Mouse (Mus musculus) spleen, postnatal 36 days (tissue): Measurements from ENCODE around the gene Parp8.
A peak's percentile ranks its signal among the peaks of the same experiment; 100 is the strongest.

Experiments
- DNase-seq, 2 experiments: peaks; one replicate each; pipeline ENCODE4 v3.0.0; 2022; ENCODE audit warnings: low spot score in 2 of 2, mixed read lengths in 1 of 2

Gene Parp8

DNA sequence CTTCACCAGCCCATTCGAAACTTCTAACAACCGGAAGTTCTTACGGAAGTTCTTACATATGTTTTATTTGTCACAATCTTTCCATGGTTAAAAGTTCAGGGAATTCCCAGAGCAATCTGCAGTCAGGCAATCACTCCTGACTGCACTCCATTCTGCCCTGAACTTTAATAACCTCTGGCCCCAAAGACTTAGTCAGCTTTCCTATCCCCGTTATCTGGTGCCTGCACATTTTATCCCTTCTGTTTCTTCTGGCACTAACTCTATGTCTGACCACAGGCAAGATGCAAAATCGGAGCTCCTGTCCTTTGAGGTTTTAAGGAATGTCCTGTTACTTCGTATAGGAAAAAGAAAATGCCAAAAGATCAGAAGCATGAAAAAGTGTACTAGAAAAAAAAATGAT lies 4.7 kb downstream of the Parp8 start:
- no peak for DNase-seq

DNA sequence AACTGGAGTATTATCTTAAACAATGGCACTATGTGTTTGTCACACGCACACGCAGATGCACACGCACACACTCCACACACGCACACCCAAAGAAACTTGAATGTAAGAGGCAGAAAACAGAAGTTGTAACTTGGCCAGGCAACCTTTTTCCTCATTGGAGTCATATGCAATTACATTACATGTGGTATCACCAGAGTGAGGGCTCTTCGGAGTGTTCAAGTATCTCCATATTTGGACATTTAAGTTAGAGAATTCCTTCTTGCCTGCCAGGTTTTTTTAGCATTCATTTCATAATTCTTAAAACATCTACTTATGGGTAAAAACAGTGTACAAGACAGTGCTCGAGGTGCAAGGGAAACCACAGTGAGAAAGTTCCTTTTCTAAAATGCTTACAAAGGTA lies 6.7 kb downstream of the Parp8 start:
- no peak for DNase-seq

DNA sequence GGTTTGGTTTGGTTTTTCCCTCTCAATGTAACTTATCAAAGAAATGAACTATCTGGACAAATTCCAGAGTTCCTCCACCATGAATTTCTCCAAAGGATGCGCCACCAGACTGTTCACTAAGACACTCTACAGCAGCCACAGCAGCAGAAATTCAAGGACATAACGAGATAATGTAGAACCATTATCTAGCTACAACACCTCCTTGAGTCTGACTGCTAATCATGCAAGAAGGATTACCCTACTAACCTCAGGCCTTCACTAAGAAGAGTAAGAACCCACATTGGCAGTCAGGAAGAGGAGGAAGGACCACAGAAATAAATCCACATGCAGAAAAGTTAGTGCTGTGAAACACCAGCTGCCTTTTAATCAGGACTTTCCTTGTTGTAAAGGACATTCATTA lies 11.8 kb downstream of the Parp8 start:
- no peak for DNase-seq

DNA sequence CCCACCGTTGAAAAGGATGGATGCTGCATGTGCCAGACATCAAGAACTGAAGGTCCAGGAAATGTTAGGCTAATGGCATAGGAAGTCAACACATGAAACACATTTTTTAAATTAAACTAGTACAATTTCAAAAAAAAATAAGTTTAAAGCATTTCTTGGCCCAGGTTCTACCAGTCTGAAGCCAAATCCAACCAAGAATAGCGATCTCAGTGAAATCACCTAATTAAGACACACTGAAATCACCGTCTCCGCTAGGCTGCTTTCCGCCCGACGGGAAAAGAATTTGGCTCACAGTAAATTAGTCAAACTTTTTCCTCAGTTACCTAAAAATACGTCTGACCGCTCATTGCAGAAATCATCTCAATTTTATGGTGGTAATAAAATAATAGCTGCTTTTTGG lies 13.3 kb downstream of the Parp8 start:
- no peak for DNase-seq

DNA sequence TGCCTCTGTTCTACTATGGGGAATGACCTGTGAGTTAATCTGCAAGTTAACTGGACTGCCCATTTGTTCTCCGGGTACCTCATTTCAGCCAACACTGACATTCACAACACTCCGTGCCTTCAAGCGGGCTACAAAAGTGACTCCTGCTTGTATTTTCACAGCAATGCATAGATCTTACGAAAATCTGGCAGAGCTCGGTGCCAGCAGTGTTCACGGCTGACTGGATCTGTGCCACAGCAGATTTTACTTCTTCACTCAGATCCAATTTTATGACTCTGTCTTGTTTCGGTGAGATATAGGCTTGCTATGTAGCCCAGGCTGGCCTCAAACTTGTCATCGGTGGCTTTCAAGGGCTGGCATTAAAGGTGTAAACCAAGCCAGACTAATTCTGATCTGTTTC lies 15.2 kb downstream of the Parp8 start:
- no peak for DNase-seq

DNA sequence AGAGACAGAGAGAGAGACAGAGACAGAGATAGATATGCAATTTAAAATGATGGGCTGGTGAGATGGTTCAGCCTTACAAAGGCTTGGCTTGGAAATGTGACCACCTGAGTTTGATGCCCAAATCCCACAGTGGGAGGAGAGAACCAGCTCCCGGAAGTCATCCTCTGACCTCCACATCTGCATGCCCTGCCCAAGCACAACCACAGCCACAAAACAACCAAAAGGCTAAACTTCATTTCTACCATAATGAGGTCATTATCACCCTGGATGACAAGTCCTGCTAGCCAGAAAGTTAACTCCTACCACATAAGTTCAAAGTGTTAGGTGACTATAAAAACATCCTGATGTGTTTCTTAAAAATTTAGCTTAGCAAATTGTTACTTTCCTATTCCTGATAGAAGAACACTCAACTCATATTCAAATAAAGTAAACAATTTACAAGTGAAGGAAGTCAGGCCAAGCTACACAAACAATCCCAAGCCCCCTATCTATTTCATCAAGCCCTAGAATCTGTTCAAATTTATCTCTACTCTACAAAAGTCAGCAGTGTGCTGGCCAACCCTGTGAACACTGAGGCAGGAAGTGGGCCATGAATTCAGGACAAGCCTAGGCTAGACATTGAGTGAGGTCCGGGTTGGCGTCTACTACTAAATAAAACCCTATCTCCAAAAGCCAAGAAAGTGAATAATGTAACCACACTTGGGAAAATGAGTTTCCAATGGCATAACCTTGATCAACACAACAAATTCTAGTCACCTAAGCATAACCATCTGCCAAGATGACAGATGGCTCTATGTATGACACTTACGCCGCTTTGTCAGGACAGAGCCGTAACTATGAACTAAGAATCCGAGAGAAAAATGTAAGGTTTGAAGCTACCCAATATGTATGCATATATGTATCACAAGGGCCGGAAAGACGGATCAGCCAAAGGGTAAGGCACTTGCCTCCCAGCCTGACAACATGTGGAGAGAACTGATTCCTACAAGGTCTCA lies 17.0 kb downstream of the Parp8 start:
- no peak for DNase-seq

DNA sequence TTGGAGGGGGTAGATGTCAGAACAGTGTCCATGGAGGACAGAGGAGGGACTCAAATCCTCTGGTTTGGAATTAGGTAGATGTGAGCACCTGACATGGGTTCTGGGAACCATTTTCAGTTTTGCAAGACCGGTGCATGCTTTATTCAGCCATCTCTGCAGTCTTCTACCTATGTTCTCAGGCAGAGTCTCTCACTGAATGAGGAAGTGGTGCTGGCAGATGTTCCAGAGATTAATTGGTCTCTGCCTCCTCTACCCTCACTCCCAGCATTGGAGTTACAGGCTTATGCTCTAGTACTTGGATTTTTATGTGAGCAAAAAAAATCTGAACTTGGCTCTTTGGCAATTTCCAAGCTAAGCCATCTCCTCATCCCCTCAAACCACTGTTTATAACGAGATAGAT lies 17.8 kb downstream of the Parp8 start:
- no peak for DNase-seq

DNA sequence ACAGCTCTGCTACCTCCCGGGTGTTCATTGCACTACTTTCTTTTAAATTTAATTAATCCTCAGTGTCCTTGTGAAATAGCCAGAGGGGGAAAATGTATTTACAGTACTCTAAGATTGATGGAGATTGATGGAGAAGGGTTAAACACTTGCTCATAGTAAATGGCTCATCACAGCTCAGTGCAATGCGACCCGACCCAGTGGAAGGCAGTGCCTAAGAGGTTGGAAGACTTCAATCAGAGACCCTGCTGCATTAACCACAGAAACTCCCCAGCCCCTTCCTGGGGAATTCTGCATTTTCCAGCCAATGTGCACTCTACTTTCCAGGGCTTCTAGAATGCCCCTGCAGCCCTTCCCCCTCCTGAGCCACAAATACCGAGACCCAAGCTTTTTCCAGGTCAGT lies 18.7 kb downstream of the Parp8 start:
- no peak for DNase-seq

DNA sequence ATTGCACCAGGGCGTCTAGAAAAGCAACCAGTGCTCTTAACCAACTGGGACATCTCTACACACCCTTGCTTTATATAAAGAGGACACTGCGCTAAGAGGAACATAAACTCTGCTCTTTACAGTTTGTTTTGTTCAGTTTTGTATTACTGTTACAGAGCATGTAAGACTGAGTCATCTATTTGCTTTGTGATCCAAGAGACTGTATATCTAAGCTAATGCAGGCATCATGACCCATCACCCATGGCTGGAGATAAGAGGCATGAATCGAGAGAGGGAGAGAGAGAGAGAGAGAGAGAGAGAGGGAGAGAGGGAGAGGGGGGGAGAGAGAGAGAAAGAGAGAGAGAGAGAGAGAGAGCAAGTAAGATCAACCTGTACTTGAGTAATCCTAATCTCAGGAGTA lies 24.8 kb downstream of the Parp8 start:
- DNase-seq: no peak

DNA sequence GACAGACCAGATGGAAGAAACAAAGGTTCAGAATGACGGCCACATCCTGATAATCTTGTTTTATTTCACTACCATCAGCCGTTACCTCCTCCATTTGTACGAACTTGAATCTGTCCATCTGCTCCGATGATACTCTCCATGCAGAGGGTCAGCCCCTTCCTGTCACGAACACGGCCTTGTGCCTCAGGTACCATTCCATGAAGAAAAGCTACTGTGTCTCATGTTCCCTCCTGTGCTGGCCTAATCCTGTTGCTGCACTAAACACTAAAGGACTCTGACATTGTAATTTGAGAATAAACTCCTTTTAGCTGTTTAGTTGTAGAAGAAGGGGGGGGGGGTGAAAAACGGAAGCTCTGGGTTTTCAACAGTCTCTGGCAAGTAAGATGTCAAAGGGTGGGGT lies 33.8 kb downstream of the Parp8 start:
- DNase-seq: no peak

DNA sequence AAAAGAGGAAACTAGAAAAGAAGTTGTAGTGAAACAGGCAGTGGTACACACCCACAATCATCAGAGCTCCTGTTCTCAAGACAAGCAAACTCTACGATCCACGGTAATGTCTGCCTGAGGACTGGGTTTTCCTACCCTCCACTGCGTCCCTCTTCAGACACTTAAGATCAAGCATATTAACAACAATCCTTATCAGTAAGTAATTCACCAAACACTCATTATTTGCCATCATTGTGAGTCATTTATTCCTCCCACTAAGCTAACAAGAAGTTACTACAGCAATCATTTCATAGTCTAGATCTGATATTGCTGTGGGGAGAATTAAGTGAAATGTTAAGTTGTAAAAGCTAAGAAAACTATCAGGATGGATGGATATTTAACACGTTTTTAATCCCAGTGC lies 35.0 kb downstream of the Parp8 start:
- no peak for DNase-seq

DNA sequence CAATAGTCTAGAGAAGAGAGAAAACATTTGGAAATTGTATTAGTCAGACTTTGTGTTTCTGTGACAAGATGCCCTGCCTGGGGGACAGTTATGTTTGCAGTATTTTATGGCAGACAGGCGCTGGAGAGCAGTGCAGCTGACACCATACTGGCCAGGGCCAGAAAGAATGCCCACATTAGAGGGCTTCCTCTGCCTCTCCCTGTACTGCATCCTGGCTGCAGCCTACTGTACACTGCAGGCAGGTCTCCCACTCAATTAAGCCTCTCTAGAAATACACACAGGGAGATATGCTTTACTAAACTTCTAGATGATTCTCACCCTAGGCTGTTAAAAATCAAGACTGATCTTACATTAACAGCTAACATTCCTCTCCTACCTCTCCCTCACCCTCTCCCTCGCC lies 36.6 kb downstream of the Parp8 start:
- DNase-seq: no peak

DNA sequence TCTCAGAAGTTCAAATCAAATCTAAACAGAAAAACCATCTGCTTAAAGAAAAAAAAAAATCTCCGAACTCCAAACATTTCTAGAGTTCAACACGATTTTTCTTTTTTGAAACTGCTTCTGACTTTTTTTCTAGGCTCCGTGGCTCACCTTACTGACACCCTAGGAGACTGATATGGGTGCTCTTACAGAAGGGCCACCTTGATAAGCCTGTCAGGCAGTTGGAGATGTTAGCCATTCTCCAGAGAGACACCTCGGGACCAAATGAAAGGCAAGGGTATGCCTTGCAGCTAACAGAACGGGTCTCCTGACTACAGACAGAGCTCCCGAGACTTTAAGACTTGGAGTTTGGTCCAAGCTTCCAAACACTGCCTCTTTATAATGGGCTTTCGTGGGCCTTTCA lies 37.1 kb downstream of the Parp8 start:
- DNase-seq: no peak

DNA sequence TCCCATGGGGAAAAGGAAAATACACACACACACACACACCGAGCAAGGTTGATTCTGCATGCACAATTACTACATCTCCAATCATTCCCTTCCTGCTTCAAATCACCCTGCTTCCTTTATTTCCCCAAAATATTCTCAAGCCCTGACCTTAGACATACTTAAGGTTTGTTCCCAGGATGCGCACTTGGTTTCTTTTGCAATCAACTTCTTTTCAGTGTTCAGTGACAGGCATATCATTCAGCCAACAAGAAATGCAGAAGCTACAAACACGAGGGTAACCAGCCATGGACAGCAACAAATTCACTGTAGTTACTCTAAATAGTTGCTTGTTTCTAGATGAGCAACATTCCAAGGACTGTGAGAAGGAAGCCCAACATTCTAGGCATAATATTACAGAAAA lies 38.1 kb downstream of the Parp8 start:
- no peak for DNase-seq

DNA sequence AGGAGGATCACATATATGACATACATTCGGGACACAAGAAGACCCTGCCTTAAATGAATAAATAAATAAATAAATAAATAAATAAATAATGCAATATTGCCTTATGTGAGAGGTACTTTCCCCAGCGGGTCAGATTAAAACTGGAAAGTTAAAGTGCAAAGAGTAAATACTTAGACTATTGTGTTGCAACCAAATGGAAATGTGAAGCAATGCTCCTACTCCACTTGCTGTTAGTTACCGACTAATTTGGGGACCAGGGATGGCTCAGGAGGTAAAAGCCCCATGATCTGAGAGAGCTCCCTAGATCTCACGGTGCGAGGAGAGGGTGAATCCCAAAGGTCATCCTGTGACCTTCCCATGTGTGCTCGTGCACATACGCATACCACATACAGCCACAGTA lies 38.7 kb downstream of the Parp8 start:
- no peak for DNase-seq

DNA sequence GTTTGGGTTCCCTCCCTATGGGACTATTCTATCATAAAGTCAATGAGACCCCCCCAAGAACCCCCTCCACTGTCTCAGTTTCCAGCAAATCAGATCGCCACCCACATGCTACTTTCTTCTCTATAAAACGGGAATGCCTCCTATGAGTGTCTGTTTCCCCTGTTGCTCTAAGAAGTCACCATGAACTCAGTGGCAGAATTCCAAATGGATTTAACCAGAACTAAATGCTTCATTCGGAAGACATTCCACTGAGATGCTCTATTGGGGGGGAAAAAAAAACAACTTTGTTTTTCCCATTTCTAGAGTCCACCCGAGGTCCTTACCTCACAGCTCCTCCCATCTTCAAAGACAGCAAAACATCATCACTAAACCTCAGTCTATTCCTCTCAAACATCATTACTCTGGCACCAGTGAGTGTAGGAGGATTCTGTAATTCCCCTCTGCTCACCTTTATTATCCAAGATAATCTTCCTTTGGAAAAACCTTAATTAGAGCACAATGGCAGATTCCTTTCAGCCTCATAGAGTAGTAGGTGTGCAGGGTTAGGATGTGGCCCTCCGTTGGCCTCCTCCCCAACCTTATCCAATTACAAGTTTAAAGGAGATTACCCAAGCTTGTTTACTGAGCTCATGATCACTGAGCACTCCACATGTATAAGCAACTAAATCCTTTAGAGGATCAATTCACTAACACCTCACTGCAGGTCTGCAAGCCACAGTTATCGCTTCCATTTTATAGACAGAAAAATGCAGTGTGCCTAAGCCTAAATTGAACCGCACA lies 51.1 kb downstream of the Parp8 start:
- DNase-seq: no peak

DNA sequence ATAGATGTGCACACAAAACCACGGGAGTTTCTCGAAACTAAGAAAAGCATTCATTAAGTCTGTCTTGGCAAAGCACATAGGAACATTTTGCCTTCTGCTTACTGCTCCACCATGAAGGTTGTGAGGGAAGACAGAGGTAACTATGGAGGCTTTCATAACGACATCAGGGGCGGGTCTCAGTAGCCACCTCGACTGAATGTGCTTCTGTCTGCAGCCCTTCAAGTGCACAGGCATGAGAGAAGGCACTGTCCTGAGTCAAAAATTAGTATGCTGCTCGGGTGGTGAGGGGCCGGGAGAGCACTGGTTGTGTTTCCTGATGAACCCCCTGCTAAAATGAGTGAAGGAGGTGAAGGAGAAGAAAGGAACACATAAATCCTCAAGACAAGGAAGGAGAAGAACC lies 51.8 kb downstream of the Parp8 start:
- DNase-seq: no peak

DNA sequence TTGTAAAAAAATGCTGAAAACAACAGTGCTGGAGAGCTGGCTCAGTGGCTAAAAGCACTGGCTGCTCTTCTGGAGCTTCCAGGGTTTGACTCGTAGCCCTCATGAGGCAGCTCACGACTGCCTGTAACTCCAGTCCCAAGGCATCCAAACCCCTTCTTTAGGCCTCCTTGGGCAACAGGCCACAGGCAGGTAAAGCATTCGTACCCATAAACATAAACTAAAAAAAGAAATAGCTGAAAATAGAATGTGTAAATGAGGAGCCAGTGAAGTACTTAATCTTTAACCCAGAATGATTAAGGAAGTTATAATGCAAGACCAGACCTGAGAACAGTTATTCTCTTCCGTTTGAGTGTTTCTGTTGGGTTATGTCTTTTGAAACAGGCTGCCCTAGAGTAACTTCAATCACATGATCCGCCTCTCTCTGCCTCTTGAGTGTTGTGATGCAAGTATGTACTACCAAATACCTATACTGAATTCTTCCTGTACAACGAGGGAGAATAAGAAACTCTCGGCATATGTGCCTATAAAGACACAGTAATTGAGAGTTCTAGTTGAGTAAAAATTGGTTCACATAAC lies 53.2 kb downstream of the Parp8 start:
- DNase-seq: peak; percentile 6 to 21

DNA sequence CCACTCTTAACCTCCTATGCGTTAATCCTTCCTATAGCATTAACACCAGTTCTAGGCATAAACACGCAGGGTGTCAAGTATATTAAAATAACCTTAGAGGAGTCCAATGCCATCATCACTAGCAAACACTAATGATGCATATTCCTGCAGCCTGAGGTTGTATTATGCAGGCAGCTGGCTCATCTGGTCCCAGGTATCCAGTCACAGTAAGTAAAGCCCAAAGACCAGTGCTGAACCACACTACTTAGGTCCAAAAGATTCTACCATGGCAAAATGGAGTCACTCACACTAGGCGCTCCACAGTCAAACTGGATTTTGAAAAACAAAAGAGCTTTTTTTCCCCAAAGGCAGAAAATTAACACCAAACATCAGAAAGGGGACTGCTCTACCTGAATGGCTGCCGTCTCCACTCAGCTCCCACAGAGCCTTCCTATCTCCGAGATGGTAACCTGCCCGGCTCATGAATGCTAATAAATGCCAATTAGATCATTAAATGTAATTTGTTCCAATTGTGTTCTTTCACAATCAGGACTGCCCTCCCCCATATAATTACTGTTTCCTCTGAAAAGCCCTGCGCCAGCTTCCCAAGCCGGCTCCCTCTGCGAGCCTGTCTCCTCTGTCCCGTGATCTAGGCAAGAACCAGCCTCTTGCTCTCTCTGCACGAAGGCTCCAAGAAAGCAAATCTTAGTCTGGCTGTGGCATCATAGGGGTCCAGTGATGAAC lies 54.5 kb downstream of the Parp8 start:
- no peak for DNase-seq

DNA sequence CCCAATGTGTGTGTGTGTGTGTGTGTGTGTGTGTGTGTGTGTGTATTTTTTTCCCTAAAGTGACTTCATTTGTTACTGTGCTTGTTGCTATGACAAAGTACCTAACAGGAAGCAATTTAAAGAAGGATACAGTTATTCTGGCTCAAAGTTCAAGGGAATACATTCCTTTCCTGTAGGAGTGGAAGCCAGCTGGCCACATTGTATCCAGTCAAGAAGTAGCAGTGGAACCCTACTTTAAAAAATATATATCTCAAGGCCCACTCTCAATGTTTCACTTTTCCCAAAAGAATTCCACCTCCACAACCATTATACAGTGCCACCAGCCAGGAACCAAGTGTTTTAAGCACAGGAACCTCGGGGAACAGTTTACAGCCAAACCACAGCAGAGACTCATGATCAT lies 55.7 kb downstream of the Parp8 start:
- DNase-seq: no peak

DNA sequence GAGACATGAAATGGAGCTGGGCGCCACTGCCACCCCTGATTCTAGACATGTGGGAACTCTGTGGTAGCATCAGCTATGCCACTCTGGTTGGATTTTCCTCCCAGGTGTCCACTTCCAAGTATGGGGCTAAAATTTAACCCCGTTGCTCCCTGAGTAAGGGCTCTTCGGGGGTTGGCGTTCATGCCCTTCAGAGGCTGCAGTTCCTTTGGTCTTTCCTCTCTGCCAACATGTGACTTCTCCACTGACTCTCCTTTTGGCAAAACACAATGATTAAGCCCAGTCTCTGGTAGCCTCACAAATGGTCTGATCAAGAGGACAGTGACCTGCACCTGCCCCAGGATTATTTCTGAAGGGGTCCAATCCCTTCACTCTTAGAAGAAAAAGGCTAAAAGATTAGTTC lies 56.4 kb downstream of the Parp8 start:
- DNase-seq: no peak

DNA sequence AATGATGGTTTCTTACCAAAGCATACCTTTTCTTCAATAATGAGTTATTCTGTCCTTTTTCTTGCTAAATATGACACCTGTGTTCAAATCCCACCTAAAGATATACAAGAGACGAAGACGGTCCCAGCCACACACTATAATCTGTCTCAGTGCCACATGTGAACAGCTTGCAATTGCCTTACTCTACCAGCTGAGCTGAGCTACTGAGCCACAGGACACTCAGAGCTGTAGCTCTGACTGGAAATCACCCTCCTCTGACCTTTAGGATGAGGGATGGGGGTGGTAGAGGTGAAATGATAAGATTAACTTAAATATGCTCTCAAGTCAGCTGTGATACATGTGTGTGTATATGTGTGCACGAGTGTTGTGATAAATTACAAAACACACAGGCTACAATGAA lies 57.9 kb downstream of the Parp8 start:
- DNase-seq: no peak
